Mouse (Mus musculus) myocyte (in vitro differentiated cells): ENCODE measurements around the gene Ppara. TPM values are rescaled to one million over a fixed set of nuclear protein-coding genes. Genes with fewer than 3 reads are reported as not detected.

ENCODE experiments used
- H3K27me3 ChIP-seq: one replicate; pipeline ENCODE4 v1.6.1; 2011; ENCODE audit not compliant: control insufficient read depth, insufficient read depth, insufficient read length
- H3K36me3 ChIP-seq: one replicate; pipeline ENCODE4 v1.6.1; 2011; ENCODE audit not compliant: control insufficient read depth, insufficient read depth
- H3K4me2 ChIP-seq: one replicate; pipeline ENCODE4 v1.6.1; 2011; ENCODE audit warnings: low read depth, control low read depth
- H3K4me3 ChIP-seq: one replicate; pipeline ENCODE4 v1.5.1; 2011; ENCODE audit warnings: mild to moderate bottlenecking, control low read depth, moderate library complexity
- H3K79me2 ChIP-seq: one replicate; pipeline ENCODE4 v1.6.1; 2011; ENCODE audit not compliant: control insufficient read depth, insufficient read depth
- H3ac ChIP-seq: one replicate; pipeline ENCODE4 v1.6.1; 2011; ENCODE audit not compliant: control insufficient read depth, insufficient read length
- CEBPB ChIP-seq: IDR thresholded peaks from 2 replicates; pipeline ENCODE4 v1.6.1; 2011; ENCODE audit warnings: mild to moderate bottlenecking, moderate library complexity; ENCODE audit not compliant: poor library complexity, insufficient read depth, severe bottlenecking
- E2F4 ChIP-seq: IDR thresholded peaks from one replicate; pipeline ENCODE4 v1.6.1; 2011; ENCODE audit warnings: mild to moderate bottlenecking, control low read depth, moderate library complexity; ENCODE audit not compliant: insufficient read depth
- MAX ChIP-seq: IDR thresholded peaks from one replicate; pipeline ENCODE4 v1.6.1; 2011; ENCODE audit warnings: low read depth, mild to moderate bottlenecking, control low read depth
- MYOD1 ChIP-seq, 3 experiments: IDR thresholded peaks; one replicate each; pipeline ENCODE4 v1.6.1; 2011; ENCODE audit warnings: control low read depth in 2 of 3, low read depth in 2 of 3, mild to moderate bottlenecking in 2 of 3, moderate library complexity in 1 of 3; ENCODE audit not compliant: insufficient read length in 2 of 3, control insufficient read depth in 1 of 3
- MYOG ChIP-seq, 3 experiments: IDR thresholded peaks; one replicate each; pipeline ENCODE4 v1.6.1; 2011; ENCODE audit warnings: control low read depth in 2 of 3, low read depth in 2 of 3, mild to moderate bottlenecking in 2 of 3; ENCODE audit not compliant: insufficient read length in 2 of 3, control insufficient read depth in 1 of 3, insufficient read depth in 1 of 3
- POLR2A ChIP-seq: IDR thresholded peaks from one replicate; pipeline ENCODE4 v1.6.1; 2011; ENCODE audit warnings: low read depth, mild to moderate bottlenecking, control low read depth, moderate library complexity; ENCODE audit not compliant: insufficient read length
- POLR2AphosphoS2 ChIP-seq: IDR thresholded peaks from one replicate; pipeline ENCODE4 v1.6.1; 2011; ENCODE audit warnings: low read depth, control low read depth; ENCODE audit not compliant: insufficient read length
- REST ChIP-seq: IDR thresholded peaks from one replicate; pipeline ENCODE4 v1.6.1; 2011; ENCODE audit warnings: mild to moderate bottlenecking, control low read depth, moderate library complexity; ENCODE audit not compliant: insufficient read depth, insufficient read length
- SRF ChIP-seq: IDR thresholded peaks from one replicate; pipeline ENCODE4 v1.6.1; 2011; ENCODE audit warnings: low read depth; ENCODE audit not compliant: control insufficient read depth, insufficient read length
- TCF12 ChIP-seq: IDR thresholded peaks from one replicate; pipeline ENCODE4 v1.6.1; 2011; ENCODE audit warnings: mild to moderate bottlenecking, control low read depth; ENCODE audit not compliant: poor library complexity, insufficient read depth, severe bottlenecking
- TCF3 ChIP-seq: IDR thresholded peaks from one replicate; pipeline ENCODE4 v1.6.1; 2011; ENCODE audit warnings: low read depth, control low read depth; ENCODE audit not compliant: insufficient read length
- USF1 ChIP-seq: IDR thresholded peaks from one replicate; pipeline ENCODE4 v1.6.1; 2011; ENCODE audit warnings: low read depth, mild to moderate bottlenecking, control low read depth, moderate library complexity
- polyA plus RNA-seq: library from polyadenylated mRNA; unstranded; fragments of >200 nt; fragmentation: generic; extraction: Trizol; gene quantifications from one replicate; pipeline ENCODE4 v1.2.1, GENCODE M21; 2012; ENCODE audit warnings: missing spikeins

Ppara gene
- polyA plus RNA-seq, 1 experiment, result 0.12 TPM

- H3K4me3 ChIP-seq, result no peak overlapping the region
- peaks cover 45% of the 10 kb centered on the region for H3K27me3 ChIP-seq
- no peak overlapping the region for H3ac ChIP-seq
- H3K36me3 ChIP-seq, result no peaks in the 10 kb centered on the region
- no peak overlapping the region for H3K4me2 ChIP-seq
- no peaks in the 10 kb centered on the region for H3K79me2 ChIP-seq
- TF ChIP-seq CEBPB, result no peak
- no peak for TF ChIP-seq MYOD1 (IDR thresholded peaks at IDR 0.05; ENCODE audit: control insufficient read depth in 1 of 3, insufficient read length in 2 of 3, low read depth in 2 of 3)
- TF ChIP-seq TCF12, result no peak
- TF ChIP-seq REST, result no peak
Observed at GRCm38 (mm10) chr15:85813428-85813827, 78.6 kb downstream of the Ppara start.

GRCm38 (mm10) chr15:85821203-85822010 lies 86.6 kb downstream of the Ppara start, which contains the start of gene Pkdrej:
Gene Pkdrej, minus strand, starts transcription at chr15:85821734.
- TF ChIP-seq REST (no peak), TCF12 (no peak), CEBPB (no peak), MAX (no peak), E2F4 (no peak), TCF3 (no peak), POLR2AphosphoS2 (no peak), POLR2A (no peak), SRF (no peak), MYOD1 (IDR thresholded peaks at IDR 0.05; ENCODE audit: control insufficient read depth in 1 of 3, insufficient read length in 2 of 3, low read depth in 2 of 3) (no peak), MYOG (IDR thresholded peaks at IDR 0.05; ENCODE audit: control insufficient read depth in 1 of 3, insufficient read depth in 1 of 3, insufficient read length in 2 of 3, low read depth in 2 of 3) (no peak), USF1 (no peak)
- H3K27me3 ChIP-seq, result peaks cover 77% of the 10 kb centered on the region
- H3K36me3 ChIP-seq, result no peaks in the 10 kb centered on the region
- no peaks in the 10 kb centered on the region for H3K79me2 ChIP-seq
- H3K4me2 ChIP-seq, result no peak within 1 kb of the TSS
- no peak within 1 kb of the TSS for H3K4me3 ChIP-seq
- H3ac ChIP-seq, result no peak within 1 kb of the TSS

DNA sequence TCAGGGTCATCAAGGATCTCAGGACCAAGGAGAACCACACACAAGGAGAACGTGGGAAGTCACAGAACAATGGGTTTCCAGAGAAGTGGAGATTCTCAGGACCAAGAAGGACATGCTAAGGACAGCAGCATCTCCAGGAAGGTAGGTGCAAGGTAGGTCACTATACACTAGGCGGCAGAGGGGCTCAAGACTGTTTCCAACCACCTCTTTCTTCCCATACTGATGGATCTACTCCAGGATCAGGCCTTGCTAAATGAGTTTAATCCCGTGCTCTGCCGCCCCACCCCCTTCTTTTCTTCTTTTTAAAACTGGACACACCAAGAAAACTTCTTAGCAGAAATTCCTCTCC lies 87.2 kb downstream of the Ppara start:
- Histone ChIP-seq H3K4me2 (no peak overlapping the region), H3K27me3 (peaks cover 74% of the 10 kb centered on the region), H3K4me3 (no peak overlapping the region), H3K79me2 (no peaks in the 10 kb centered on the region), H3K36me3 (no peaks in the 10 kb centered on the region), H3ac (no peak overlapping the region)
- TF ChIP-seq SRF, result no peak

- peaks cover 63% of the 10 kb centered on the region for H3K27me3 ChIP-seq
Observed at GRCm38 (mm10) chr15:85826676-85827075, 91.9 kb downstream of the Ppara start.

GRCm38 (mm10) chr15:85828071-85828470 lies 93.3 kb downstream of the Ppara start:
- Histone ChIP-seq H3K4me3 (no peak overlapping the region), H3ac (no peak overlapping the region), H3K79me2 (no peaks in the 10 kb centered on the region), H3K27me3 (peaks cover 69% of the 10 kb centered on the region), H3K36me3 (no peaks in the 10 kb centered on the region), H3K4me2 (no peak overlapping the region)
- TF ChIP-seq USF1 (no peak), POLR2AphosphoS2 (no peak), TCF12 (no peak), POLR2A (no peak), CEBPB (no peak), MYOG (IDR thresholded peaks at IDR 0.05; ENCODE audit: control insufficient read depth in 1 of 3, insufficient read depth in 1 of 3, insufficient read length in 2 of 3, low read depth in 2 of 3) (no peak), MAX (no peak), REST (no peak), TCF3 (no peak), SRF (no peak), MYOD1 (IDR thresholded peaks at IDR 0.05; ENCODE audit: control insufficient read depth in 1 of 3, insufficient read length in 2 of 3, low read depth in 2 of 3) (no peak), E2F4 (no peak)

More at GRCm38 (mm10) chr15:85826676-85827075, 91.9 kb downstream of the Ppara start:
- TF ChIP-seq USF1, result no peak
- TF ChIP-seq TCF3, result no peak
- no peak for TF ChIP-seq POLR2AphosphoS2
- no peak for TF ChIP-seq MAX
- TF ChIP-seq REST, result no peak
- no peak for TF ChIP-seq SRF
- no peak for TF ChIP-seq POLR2A
- no peak for TF ChIP-seq TCF12
- TF ChIP-seq CEBPB, result no peak
- no peak for TF ChIP-seq E2F4
- TF ChIP-seq MYOD1 (IDR thresholded peaks at IDR 0.05; ENCODE audit: control insufficient read depth in 1 of 3, insufficient read length in 2 of 3, low read depth in 2 of 3), result no peak
- TF ChIP-seq MYOG (IDR thresholded peaks at IDR 0.05; ENCODE audit: control insufficient read depth in 1 of 3, insufficient read depth in 1 of 3, insufficient read length in 2 of 3, low read depth in 2 of 3), result no peak
- no peaks in the 10 kb centered on the region for H3K36me3 ChIP-seq
- H3ac ChIP-seq, result no peak overlapping the region
- no peaks in the 10 kb centered on the region for H3K79me2 ChIP-seq
- H3K4me3 ChIP-seq, result no peak overlapping the region
- H3K4me2 ChIP-seq, result no peak overlapping the region
